In the genomic region with DNA sequence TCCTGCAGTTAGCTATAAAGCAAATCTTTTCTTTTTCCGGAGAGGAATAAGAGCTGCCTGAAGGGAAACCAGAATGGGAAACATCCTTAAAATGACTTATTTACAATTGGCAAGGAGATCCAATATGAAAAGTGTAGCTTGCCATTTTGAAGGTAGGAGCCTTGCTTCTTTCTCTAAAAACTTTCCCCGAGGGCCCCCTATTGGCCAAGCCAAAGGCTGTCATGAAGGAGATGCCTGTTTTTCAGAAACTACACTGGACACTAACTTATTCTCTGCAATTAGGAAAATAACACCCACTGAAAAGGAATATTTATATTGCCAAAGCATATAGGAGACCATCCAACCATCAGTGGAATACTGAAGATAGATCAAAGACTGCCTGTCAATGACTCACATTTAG, we compare ENCODE assay signal across 16 mouse cellular contexts.
A peak's percentile ranks its signal among the peaks of the same experiment; 100 is the strongest.
DNase-seq lines count a peak whose midpoint lies in the region.
"Had no signal": no experiment of that assay in that cellular context is flagged by ENCODE, and none has a peak within 500 bp of the region (broad histone marks: within the 10 kb centered on the region; RNA-seq: fewer than 3 reads in every experiment).

No protein-coding gene starts in this region.

- intact Hi-C loops in gastrocnemius, postnatal 36 days (cut with DNase I) = no loop called here

- DNase-seq in kidney, postnatal 10 days = peak; percentile 8
- DNase-seq in kidney, adult 18-20 months = no peak
- DNase-seq in lung, postnatal 10 days = peak; percentile 2
- no peak for DNase-seq in lung, postnatal 14 days
- peak; percentile 7 for DNase-seq in NIH3T3 (ENCODE audit: low read depth)
- no peak for DNase-seq in gastrocnemius, postnatal 36 days
- DNase-seq in ovary, adult 18-20 months (ENCODE audit: low spot score) = no peak
- DNase-seq: adrenal gland, adult 8-10 months; cerebellum, adult 11 months; cerebellum, postnatal 10 days; forebrain, postnatal 0 days; gastrocnemius, adult 2 months; heart, adult 11 months; heart, postnatal 4 days; right cerebral cortex, adult 18-20 months; thymus, postnatal 14 days had no signal

Comparison
In these comparisons a context has a peak if more than half of its experiments do, and no peak if none do; other contexts are left out.
1. DNase-seq: peak in kidney, postnatal 10 days (single experiment), lung, postnatal 10 days (single experiment) and NIH3T3 (single experiment); none in kidney, adult 18-20 months (single experiment), lung, postnatal 14 days (single experiment), gastrocnemius, postnatal 36 days (0 of 2) and ovary, adult 18-20 months (single experiment).